Mouse (Mus musculus): ENCODE data around the gene Gm11237. TPM values are rescaled to one million over a fixed set of nuclear protein-coding genes. Genes with fewer than 3 reads are reported as not detected.

Gm11237 gene
- polyA plus RNA-seq (2014; fragmentation: Illumina TruSeq; extraction: RNeasy Lipid Tissue Mini Kit (QIAGEN cat#74804); ENCODE audit: low read depth, low replicate concordance) = not detected

DNA sequence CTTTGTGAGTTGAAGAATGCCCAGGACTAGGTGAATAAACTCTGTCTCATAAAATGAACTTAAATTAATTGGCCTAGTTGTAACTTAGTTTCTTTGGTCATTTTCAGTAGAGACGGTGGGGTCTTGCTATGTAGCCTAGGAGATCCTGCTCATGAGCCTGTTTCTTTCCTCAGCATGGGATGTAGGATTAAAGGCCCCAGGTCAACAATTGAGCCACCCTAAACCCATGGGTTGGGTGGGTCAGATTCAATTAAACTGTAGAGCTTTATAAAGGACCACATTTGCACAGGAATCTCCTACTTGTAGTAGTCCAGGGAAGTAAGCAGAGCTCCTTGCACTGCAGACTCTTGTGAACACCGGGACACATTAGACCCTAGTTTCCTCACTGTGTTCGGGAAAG, at the start of gene Gm11237:
TSS of gene Gm11237 (plus strand) at position 301 of the 400 bp plus-strand sequence.

DNA sequence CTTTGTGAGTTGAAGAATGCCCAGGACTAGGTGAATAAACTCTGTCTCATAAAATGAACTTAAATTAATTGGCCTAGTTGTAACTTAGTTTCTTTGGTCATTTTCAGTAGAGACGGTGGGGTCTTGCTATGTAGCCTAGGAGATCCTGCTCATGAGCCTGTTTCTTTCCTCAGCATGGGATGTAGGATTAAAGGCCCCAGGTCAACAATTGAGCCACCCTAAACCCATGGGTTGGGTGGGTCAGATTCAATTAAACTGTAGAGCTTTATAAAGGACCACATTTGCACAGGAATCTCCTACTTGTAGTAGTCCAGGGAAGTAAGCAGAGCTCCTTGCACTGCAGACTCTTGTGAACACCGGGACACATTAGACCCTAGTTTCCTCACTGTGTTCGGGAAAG, 15.2 kb upstream of the Gm11237 start, which contains the start of gene Gm11238:
TSS of gene Gm11238 (plus strand) at position 301 of the 400 bp plus-strand sequence.

DNA sequence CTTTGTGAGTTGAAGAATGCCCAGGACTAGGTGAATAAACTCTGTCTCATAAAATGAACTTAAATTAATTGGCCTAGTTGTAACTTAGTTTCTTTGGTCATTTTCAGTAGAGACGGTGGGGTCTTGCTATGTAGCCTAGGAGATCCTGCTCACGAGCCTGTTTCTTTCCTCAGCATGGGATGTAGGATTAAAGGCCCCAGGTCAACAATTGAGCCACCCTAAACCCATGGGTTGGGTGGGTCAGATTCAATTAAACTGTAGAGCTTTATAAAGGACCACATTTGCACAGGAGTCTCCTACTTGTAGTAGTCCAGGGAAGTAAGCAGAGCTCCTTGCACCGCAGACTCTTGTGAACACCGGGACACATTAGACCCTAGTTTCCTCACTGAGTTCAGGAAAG, 15.0 kb downstream of the Gm11237 start, which contains the start of gene Gm11236:
TSS of gene Gm11236 (plus strand) at position 301 of the 400 bp plus-strand sequence.

DNA sequence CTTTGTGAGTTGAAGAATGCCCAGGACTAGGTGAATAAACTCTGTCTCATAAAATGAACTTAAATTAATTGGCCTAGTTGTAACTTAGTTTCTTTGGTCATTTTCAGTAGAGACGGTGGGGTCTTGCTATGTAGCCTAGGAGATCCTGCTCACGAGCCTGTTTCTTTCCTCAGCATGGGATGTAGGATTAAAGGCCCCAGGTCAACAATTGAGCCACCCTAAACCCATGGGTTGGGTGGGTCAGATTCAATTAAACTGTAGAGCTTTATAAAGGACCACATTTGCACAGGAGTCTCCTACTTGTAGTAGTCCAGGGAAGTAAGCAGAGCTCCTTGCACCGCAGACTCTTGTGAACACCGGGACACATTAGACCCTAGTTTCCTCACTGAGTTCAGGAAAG, 45.3 kb downstream of the Gm11237 start, which contains the start of gene Gm11239:
TSS of gene Gm11239 (plus strand) at position 301 of the 400 bp plus-strand sequence.

Other genes with a start within 250 kb of the Gm11237 start
- gene Gm11487, start 217.9 kb upstream of the Gm11237 start, polyA plus RNA-seq (2014; fragmentation: Illumina TruSeq; extraction: RNeasy Lipid Tissue Mini Kit (QIAGEN cat#74804); ENCODE audit: low read depth, low replicate concordance) = not detected
- not detected for gene Gm11238, start 15.1 kb upstream of the Gm11237 start, polyA plus RNA-seq (2014; fragmentation: Illumina TruSeq; extraction: RNeasy Lipid Tissue Mini Kit (QIAGEN cat#74804); ENCODE audit: low read depth, low replicate concordance)
- gene Gm11236, start 15.1 kb downstream of the Gm11237 start, polyA plus RNA-seq (2014; fragmentation: Illumina TruSeq; extraction: RNeasy Lipid Tissue Mini Kit (QIAGEN cat#74804); ENCODE audit: low read depth, low replicate concordance) = not detected
- gene Gm11239, start 45.4 kb downstream of the Gm11237 start, polyA plus RNA-seq (2014; fragmentation: Illumina TruSeq; extraction: RNeasy Lipid Tissue Mini Kit (QIAGEN cat#74804); ENCODE audit: low read depth, low replicate concordance) = not detected
- not detected for gene Gm428, start 60.5 kb downstream of the Gm11237 start, polyA plus RNA-seq (2014; fragmentation: Illumina TruSeq; extraction: RNeasy Lipid Tissue Mini Kit (QIAGEN cat#74804); ENCODE audit: low read depth, low replicate concordance)
- gene Rasef, start 168.0 kb downstream of the Gm11237 start, polyA plus RNA-seq (2014; fragmentation: Illumina TruSeq; extraction: RNeasy Lipid Tissue Mini Kit (QIAGEN cat#74804); ENCODE audit: low read depth, low replicate concordance) = 0.32 TPM

Measured in liver, adult 10 weeks (tissue).